Mouse (Mus musculus) embryonic facial prominence, embryonic 14.5 days (tissue): Measurements from ENCODE around the gene Gm7257. TPM values are rescaled to one million over a fixed set of nuclear protein-coding genes. Genes with fewer than 3 reads are reported as not detected.

Experiments
- ATAC-seq: fragments of 200-750 bp; cut with Nextera tagmentation; 2 replicates; pipeline ENCODE4 v1.8.0; 2017; ENCODE audit warnings: low read depth, moderate number of reproducible peaks, moderate TSS enrichment
- DNase-seq: peaks from one replicate; pipeline ENCODE4 v3.0.0-alpha.2; 2015; ENCODE audit warnings: low spot score
- H3K27ac ChIP-seq: fragments of 300-500 bp; sonication (generic); replicated peaks from 2 replicates; pipeline ENCODE4 v1.5.1; 2014; ENCODE audit warnings: low read depth, mild to moderate bottlenecking, low read length, moderate library complexity
- H3K27me3 ChIP-seq: fragments of 300-500 bp; sonication (generic); replicated peaks from 2 replicates; pipeline ENCODE4 v1.6.1; 2014; ENCODE audit warnings: low read length; ENCODE audit not compliant: control insufficient read depth, insufficient read depth
- H3K36me3 ChIP-seq: fragments of 300-500 bp; sonication (generic); 2 replicates; pipeline ENCODE4 v1.6.1; 2014; ENCODE audit warnings: low read length, mixed read lengths; ENCODE audit not compliant: control insufficient read depth, insufficient read depth
- H3K4me1 ChIP-seq: fragments of 300-500 bp; sonication (generic); 2 replicates; pipeline ENCODE4 v1.6.1; 2014; ENCODE audit warnings: antibody characterized with exemption, low read length; ENCODE audit not compliant: control insufficient read depth, insufficient read depth
- H3K4me2 ChIP-seq: fragments of 300-500 bp; sonication (generic); 2 replicates; pipeline ENCODE4 v1.6.1; 2014; ENCODE audit warnings: low read depth, mild to moderate bottlenecking, low read length, moderate library complexity, mixed read lengths
- H3K4me3 ChIP-seq: fragments of 300-500 bp; sonication (generic); 2 replicates; pipeline ENCODE4 v1.5.1; 2014; ENCODE audit warnings: low read depth, mild to moderate bottlenecking, low read length
- H3K9ac ChIP-seq: fragments of 300-500 bp; sonication (generic); 2 replicates; pipeline ENCODE4 v1.6.1; 2014; ENCODE audit warnings: low read depth, mild to moderate bottlenecking, low read length, moderate library complexity, mixed read lengths
- H3K9me3 ChIP-seq: fragments of 300-500 bp; sonication (generic); 2 replicates; pipeline ENCODE4 v1.6.1; 2016; ENCODE audit warnings: low read length; ENCODE audit not compliant: control insufficient read depth
- WGBS: fragments of 180-500 bp; shearing (Covaris S2); extraction: QIAGEN DNeasy Blood & Tissue Kit; methylation state at CpG from one replicate; pipeline ENCODE4 v1.1.7; 2014; 5-methylcytosine and 5-hydroxymethylcytosine counted together
- polyA plus RNA-seq: library from polyadenylated mRNA; unstranded; fragments of >200 nt; fragmentation: Nextera tagmentation; extraction: Ambion mirVana; gene quantifications from 2 replicates; pipeline ENCODE4 v1.2.1, GENCODE M21; 2014

Gene Gm7257
- not detected in 2 replicates for polyA plus RNA-seq

DNA sequence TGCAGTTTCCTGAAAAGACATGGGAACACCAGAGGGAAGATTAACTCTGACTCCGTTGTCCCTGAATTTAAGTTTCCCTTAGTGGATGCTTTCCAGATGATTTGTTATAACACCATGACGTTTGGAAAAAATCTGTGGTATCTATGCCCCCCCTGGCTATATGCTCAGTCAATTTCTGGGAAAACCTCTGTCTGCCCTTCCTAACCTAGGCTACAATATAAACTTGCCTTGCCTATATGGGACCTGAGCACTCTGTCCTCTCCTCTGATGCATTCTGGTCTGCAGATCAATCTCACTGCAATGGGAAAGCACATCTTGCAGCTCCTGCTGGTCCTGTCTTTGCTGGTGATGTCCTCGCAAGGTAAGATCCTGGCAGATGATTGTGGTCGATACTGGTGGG is at the start of gene Gm7257:
Gm7257 (plus strand) TSS at position 301 of the 400 bp plus-strand sequence.
- ATAC-seq (no peak), DNase-seq (no peak)
- no peaks in the 10 kb centered on the region for H3K27me3 ChIP-seq
- 0 out of 2 replicates have a peak, but pooled peaks cover 5% of the 10 kb centered on the region for H3K9me3 ChIP-seq
- 74% methylated on average over 4 of the region's 4 CpGs for WGBS
- H3K4me3 ChIP-seq = no peak within 1 kb of the TSS
- H3K27ac ChIP-seq = no peak within 1 kb of the TSS
- no peaks in the 10 kb centered on the region for H3K36me3 ChIP-seq
- H3K4me1 ChIP-seq = no peaks in the 10 kb centered on the region
- H3K9ac ChIP-seq = no peak within 1 kb of the TSS
- H3K4me2 ChIP-seq = no peak within 1 kb of the TSS

DNA sequence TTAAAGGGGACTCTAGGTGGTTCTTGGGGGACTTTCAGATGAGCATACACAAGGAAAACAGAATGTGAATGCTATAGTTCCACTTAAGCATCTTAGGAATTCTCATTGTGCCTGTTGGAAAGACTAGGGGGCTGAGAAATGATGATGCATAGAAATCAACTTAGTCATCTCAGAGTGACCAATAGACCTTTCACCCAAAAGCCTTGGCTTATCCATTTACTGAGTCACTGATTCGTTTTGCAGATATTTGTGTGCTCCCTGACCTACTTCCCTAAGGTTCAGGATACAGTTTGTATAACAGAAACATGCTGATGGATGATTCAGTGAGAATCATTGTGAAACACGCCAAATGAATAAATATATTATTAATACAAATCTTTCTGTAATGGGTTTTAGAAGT is 28.7 kb upstream of the Gm7257 start:
- no peaks in the 10 kb centered on the region for H3K36me3 ChIP-seq
- ATAC-seq = no peak
- no peaks in the 10 kb centered on the region for H3K4me1 ChIP-seq
- peaks cover 11% of the 10 kb centered on the region; the same call in 1 of the 2 replicates for H3K9me3 ChIP-seq
- H3K4me2 ChIP-seq = no peak overlapping the region
- no peak overlapping the region for H3K27ac ChIP-seq
- no peak overlapping the region for H3K4me3 ChIP-seq
- H3K9ac ChIP-seq = no peak overlapping the region
- H3K27me3 ChIP-seq = no peaks in the 10 kb centered on the region
- WGBS = 51% methylated on average over 2 of the region's 2 CpGs
- no peak for DNase-seq

DNA sequence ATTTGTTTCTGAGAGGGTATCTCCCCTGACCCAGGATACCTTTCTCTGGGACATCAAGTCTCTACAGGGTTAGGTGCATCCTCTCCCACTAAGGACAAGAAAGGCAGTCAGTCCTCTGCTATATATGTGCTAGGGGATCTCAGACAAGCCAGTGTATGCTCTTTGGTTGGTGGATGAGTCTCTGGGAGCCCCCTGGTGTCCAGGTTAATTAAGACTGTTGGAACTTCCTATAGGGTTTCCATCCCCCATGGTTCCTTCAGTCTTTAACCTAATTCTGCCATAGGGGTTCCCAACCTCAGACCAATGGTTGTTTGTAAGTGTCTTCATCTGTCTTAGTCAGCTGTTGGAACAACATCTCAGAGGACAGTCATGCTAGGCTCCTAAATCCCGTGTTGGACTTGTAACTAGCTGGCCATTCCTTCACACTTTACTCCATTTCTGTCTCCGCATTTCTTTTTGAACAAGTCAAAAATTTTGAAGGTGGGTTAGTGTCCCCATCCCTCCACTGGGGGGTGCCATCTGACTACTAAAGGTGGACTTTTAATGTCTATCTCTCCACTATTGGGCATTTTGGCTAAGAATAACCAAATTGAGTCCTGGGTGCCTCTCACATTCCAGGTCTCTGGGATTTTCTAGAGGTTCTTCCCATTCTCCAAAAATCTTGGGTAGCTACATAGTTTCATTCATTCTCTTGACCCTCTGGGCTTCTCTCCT is 3.5 kb downstream of the Gm7257 start:
- Histone ChIP-seq H3K27ac (no peak overlapping the region), H3K9me3 (0 out of 2 replicates have a peak, but pooled peaks cover 5% of the 10 kb centered on the region), H3K27me3 (no peaks in the 10 kb centered on the region), H3K4me2 (no peak overlapping the region), H3K9ac (no peak overlapping the region), H3K4me1 (no peaks in the 10 kb centered on the region), H3K4me3 (no peak overlapping the region), H3K36me3 (no peaks in the 10 kb centered on the region)
- WGBS = 47% methylated on average over 2 of the region's 2 CpGs
- ATAC-seq (no peak), DNase-seq (no peak)

DNA sequence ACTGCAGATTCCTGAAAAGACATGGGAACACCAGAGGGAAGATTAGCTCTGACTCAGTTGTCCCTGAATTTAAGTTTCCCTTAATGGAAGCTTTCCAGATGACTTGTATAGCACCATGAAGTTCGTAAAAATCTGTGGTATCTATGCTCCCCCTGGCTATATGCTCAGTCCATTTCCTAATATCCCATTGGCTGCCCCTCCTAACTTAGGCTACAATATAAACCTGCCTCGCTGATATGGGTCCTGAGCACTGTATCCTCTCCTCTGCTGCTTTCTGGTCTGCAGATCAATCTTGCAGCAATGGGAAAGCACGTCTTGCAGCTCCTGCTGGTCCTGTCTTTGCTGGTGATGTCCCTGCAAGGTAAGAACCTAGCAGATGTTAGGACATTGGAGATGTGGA is 43.7 kb downstream of the Gm7257 start, which contains the start of gene Gm9513:
Gm9513 (plus strand) TSS at position 301 of the 400 bp plus-strand sequence.
- ATAC-seq = no peak
- Histone ChIP-seq H3K27ac (no peak within 1 kb of the TSS), H3K27me3 (no peaks in the 10 kb centered on the region), H3K4me1 (no peaks in the 10 kb centered on the region), H3K9ac (no peak within 1 kb of the TSS), H3K4me2 (no peak within 1 kb of the TSS), H3K36me3 (no peaks in the 10 kb centered on the region), H3K9me3 (0 out of 2 replicates have a peak, but pooled peaks cover 3% of the 10 kb centered on the region), H3K4me3 (no peak within 1 kb of the TSS)
- no peak for DNase-seq
- WGBS = 58% methylated on average over 3 of the region's 3 CpGs

Other genes with a start within 250 kb of the Gm7257 start
- not detected in 2 replicates for gene Gm9513, start 43.8 kb downstream of the Gm7257 start, polyA plus RNA-seq
- not detected in 2 replicates for gene Gm5615, start 110.1 kb downstream of the Gm7257 start, polyA plus RNA-seq
- gene Gm17689, start 150.8 kb downstream of the Gm7257 start, polyA plus RNA-seq = not detected in 2 replicates
- gene A630095E13Rik, start 211.5 kb downstream of the Gm7257 start, polyA plus RNA-seq = not detected in 2 replicates